Comparison of ENCODE assay signal across 17 mouse cellular contexts in genomic region chr5:72816491-72816890, GRCm38 (mm10). TPM values are rescaled to one million over a fixed set of nuclear protein-coding genes. Genes with fewer than 3 reads are reported as not detected.
DNase-seq lines count a peak whose midpoint lies in the region; ATAC-seq and TF ChIP-seq lines count a peak whose summit lies in the region.
"Had no signal": no experiment of that assay in that cellular context is flagged by ENCODE, and none has a peak within 500 bp of the region (broad histone marks: within the 10 kb centered on the region; RNA-seq: fewer than 3 reads in every experiment).

No protein-coding gene starts in this region.

- no peak; the same call in 1 of the 2 replicates for ATAC-seq in hindbrain, embryonic 13.5 days (ENCODE audit: low FRiP score)
- ATAC-seq in hindbrain, embryonic 12.5 days (ENCODE audit: low FRiP score): no peak
- ATAC-seq: inflammation-experienced regulatory T-cells, adult 6 months; liver, embryonic 12.5 days; midbrain, embryonic 16.5 days had no signal

- H3K4me3 ChIP-seq in hindbrain, embryonic 13.5 days: no peak overlapping the region
- no peak overlapping the region for H3K4me3 ChIP-seq in hindbrain, embryonic 12.5 days
- H3K4me3 ChIP-seq in spleen, adult 2 months (ENCODE audit: extremely low read depth, insufficient read depth, insufficient read length): no peak overlapping the region
- H3K4me3 ChIP-seq in left cerebral cortex, adult 2 months: no peak overlapping the region
- H3K4me3 ChIP-seq: embryonic facial prominence, embryonic 12.5 days; heart, embryonic 15.5 days; liver, embryonic 12.5 days had no signal

- no peak for DNase-seq in spleen, adult 2 months (ENCODE audit: low read depth in 1 of 2, low spot score in 2 of 2)
- DNase-seq in spleen, postnatal 10 days (ENCODE audit: low spot score in 2 of 2): no peak
- DNase-seq in mesoderm, embryonic 11.5 days (ENCODE audit: low read depth, low spot score): peak; percentile 27
- DNase-seq in liver: no peak
- DNase-seq in ovary, adult 18-20 months (ENCODE audit: low spot score): no peak
- no peak for DNase-seq in left cerebral cortex, adult 2 months (ENCODE audit: extremely low spot score in 1 of 2, low spot score in 2 of 2)
- DNase-seq: B cell, adult 2 months; cerebellum, adult 2 months; gastrocnemius, postnatal 36 days; lung, postnatal 4 days had no signal

- no peak for TF ChIP-seq CTCF in spleen, adult 2 months (IDR thresholded peaks at IDR 0.05; ENCODE audit: extremely low read depth, insufficient read depth, insufficient read length, insufficient replicate concordance)
- no peak for TF ChIP-seq CTCF in left cerebral cortex, adult 2 months (IDR thresholded peaks at IDR 0.05)

- intact Hi-C loops in left cerebral cortex, adult 2 months (cut with DNase I): no loop called here

- 0 out of 2 replicates have a peak overlapping the region, but pooled peaks have one; percentile 23 for H3K27ac ChIP-seq in hindbrain, embryonic 13.5 days
- H3K27ac ChIP-seq in hindbrain, embryonic 12.5 days: no peak overlapping the region
- peak overlapping the region; percentile 55 for H3K27ac ChIP-seq in spleen, adult 2 months (ENCODE audit: insufficient read depth, low read length)
- H3K27ac ChIP-seq in left cerebral cortex, adult 2 months: no peak overlapping the region
- H3K27ac ChIP-seq: embryonic facial prominence, embryonic 12.5 days; heart, embryonic 15.5 days; liver, embryonic 12.5 days had no signal

- no peaks in the 10 kb centered on the region for H3K36me3 ChIP-seq in hindbrain, embryonic 13.5 days
- no peaks in the 10 kb centered on the region for H3K36me3 ChIP-seq in hindbrain, embryonic 12.5 days
- peaks cover 3% of the 10 kb centered on the region for H3K36me3 ChIP-seq in spleen, adult 2 months (ENCODE audit: control insufficient read depth, insufficient read depth, low read length)
- H3K36me3 ChIP-seq: embryonic facial prominence, embryonic 12.5 days; heart, embryonic 15.5 days; liver, embryonic 12.5 days had no signal

- no peaks in the 10 kb centered on the region for H3K27me3 ChIP-seq in hindbrain, embryonic 13.5 days
- no peaks in the 10 kb centered on the region for H3K27me3 ChIP-seq in hindbrain, embryonic 12.5 days
- H3K27me3 ChIP-seq in spleen, adult 2 months (ENCODE audit: control insufficient read depth, insufficient read depth, low read length): no peaks in the 10 kb centered on the region
- H3K27me3 ChIP-seq: embryonic facial prominence, embryonic 12.5 days; heart, embryonic 15.5 days; liver, embryonic 12.5 days had no signal

- H3K4me1 ChIP-seq in hindbrain, embryonic 13.5 days (replicated peaks): peaks cover 14% of the 10 kb centered on the region
- peaks cover 6% of the 10 kb centered on the region; the same call in 1 of the 2 replicates for H3K4me1 ChIP-seq in hindbrain, embryonic 12.5 days
- peaks cover 44% of the 10 kb centered on the region for H3K4me1 ChIP-seq in spleen, adult 2 months (ENCODE audit: control insufficient read depth, insufficient read depth, insufficient read length)

- WGBS in hindbrain, embryonic 13.5 days: 33% methylated on average over 2 of the region's 2 CpGs
- 51% methylated on average over 2 of the region's 2 CpGs for WGBS in hindbrain, embryonic 12.5 days
- WGBS in spleen, adult 2 months: 27% methylated on average over 2 of the region's 2 CpGs

- 0 out of 2 replicates have a peak overlapping the region, but pooled peaks have one; percentile 1 for H3K4me2 ChIP-seq in hindbrain, embryonic 13.5 days
- no peak overlapping the region for H3K4me2 ChIP-seq in hindbrain, embryonic 12.5 days (replicated peaks)
- H3K4me2 ChIP-seq: embryonic facial prominence, embryonic 12.5 days; heart, embryonic 15.5 days; liver, embryonic 12.5 days had no signal

- H3K9me3 ChIP-seq in hindbrain, embryonic 13.5 days: no peaks in the 10 kb centered on the region
- H3K9me3 ChIP-seq in hindbrain, embryonic 12.5 days (replicated peaks): no peaks in the 10 kb centered on the region
- H3K9me3 ChIP-seq: embryonic facial prominence, embryonic 12.5 days; heart, embryonic 15.5 days; liver, embryonic 12.5 days had no signal

- no peak overlapping the region for H3K9ac ChIP-seq in hindbrain, embryonic 13.5 days
- no peak overlapping the region for H3K9ac ChIP-seq in hindbrain, embryonic 12.5 days
- H3K9ac ChIP-seq: embryonic facial prominence, embryonic 12.5 days; heart, embryonic 15.5 days; liver, embryonic 12.5 days had no signal

- TF ChIP-seq POLR2A in spleen, adult 2 months (IDR thresholded peaks at IDR 0.05; ENCODE audit: low read depth, low read length): no peak

RNA-seq across cellular contexts. Expression of gene Tec, which starts 51.8 kb away (rescaled TPM):
- 7.0 and 9.8 TPM in 2 replicates for polyA plus RNA-seq in hindbrain, embryonic 13.5 days (2015; fragmentation: Nextera tagmentation; extraction: Ambion mirVana)
- 6.5 and 7.8 TPM in 2 replicates for polyA plus RNA-seq in hindbrain, embryonic 12.5 days (2016; fragmentation: Nextera tagmentation; extraction: Ambion mirVana)
- polyA plus RNA-seq in spleen, adult 2 months (2012; rRNA removed): 12.2 and 12.5 TPM in 2 replicates
- 1 to 10 TPM; 3.4 to 3.8 TPM for total RNA-seq in left cerebral cortex, adult 2 months (2021)

Comparison
In these comparisons a context has a peak if more than half of its experiments do, and no peak if none do; other contexts are left out.
1. H3K27ac ChIP-seq: peak in hindbrain, embryonic 13.5 days (single experiment) and spleen, adult 2 months (single experiment); none in hindbrain, embryonic 12.5 days (single experiment) and left cerebral cortex, adult 2 months (single experiment).